Mouse (Mus musculus) ES-Bruce4 (cell line): ENCODE measurements at regions not wholly inside any gene's neighbourhood (a gene's known extent, or its start where the extent isn't known, plus 50 kb on each side); places are given as distances from the start of the nearest gene placed in this dataset.

Experiments used
- H3K27ac ChIP-seq: 2 replicates; pipeline ENCODE4 v1.5.1; 2012; ENCODE audit warnings: low read length, inconsistent platforms; ENCODE audit not compliant: insufficient read depth
- H3K27me3 ChIP-seq: 2 replicates; pipeline ENCODE4 v1.6.1; 2012; ENCODE audit warnings: mild to moderate bottlenecking, low read length, inconsistent platforms; ENCODE audit not compliant: control insufficient read depth, poor library complexity, insufficient read depth, severe bottlenecking
- H3K36me3 ChIP-seq: 2 replicates; pipeline ENCODE4 v1.6.1; 2012; ENCODE audit warnings: inconsistent platforms, mild to moderate bottlenecking, low read length, moderate library complexity; ENCODE audit not compliant: control insufficient read depth, poor library complexity, insufficient read depth, severe bottlenecking
- H3K4me1 ChIP-seq: one replicate; pipeline ENCODE4 v1.8.1; 2011; ENCODE audit warnings: low read length; ENCODE audit not compliant: control insufficient read depth, insufficient read depth
- H3K4me3 ChIP-seq: 2 replicates; pipeline ENCODE4 v1.5.1; 2011; ENCODE audit warnings: low read depth, mild to moderate bottlenecking, low read length
- H3K9ac ChIP-seq: 2 replicates; pipeline ENCODE4 v1.6.1; 2012; ENCODE audit warnings: low read depth, mild to moderate bottlenecking, inconsistent platforms; ENCODE audit not compliant: poor library complexity, severe bottlenecking
- H3K9me3 ChIP-seq: replicated peaks from 2 replicates; pipeline ENCODE4 v1.6.1; 2012; ENCODE audit warnings: mild to moderate bottlenecking, low read length, inconsistent platforms; ENCODE audit not compliant: control insufficient read depth, poor library complexity, insufficient read depth, severe bottlenecking
- CTCF ChIP-seq: IDR thresholded peaks from one replicate; pipeline ENCODE4 v1.8.1; 2011; ENCODE audit warnings: low read depth, low read length
- EP300 ChIP-seq: IDR thresholded peaks from 2 replicates; pipeline ENCODE4 v1.6.1; 2011; ENCODE audit warnings: low read depth, low read length; ENCODE audit not compliant: insufficient read depth
- POLR2A ChIP-seq: IDR thresholded peaks from one replicate; pipeline ENCODE4 v1.8.1; 2011; ENCODE audit warnings: low read length; ENCODE audit not compliant: insufficient read depth

DNA sequence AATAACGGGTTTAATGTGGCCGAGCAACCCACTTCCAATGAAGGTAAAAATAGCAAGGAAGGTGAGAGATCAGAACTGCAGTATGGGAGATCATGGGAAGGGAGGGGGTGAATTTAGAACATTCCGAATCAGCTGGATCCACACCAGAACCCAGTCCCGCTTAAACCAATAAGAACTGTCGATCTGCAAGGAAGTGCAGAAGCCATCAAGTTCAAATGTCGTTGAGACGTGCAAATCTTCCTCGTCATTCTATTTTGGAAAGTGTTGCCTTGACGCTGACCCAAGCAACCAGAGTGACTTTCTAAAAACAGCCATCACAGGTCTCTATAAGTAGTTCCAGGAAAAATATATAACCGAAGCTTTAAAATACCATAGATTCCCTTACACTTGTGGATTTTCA is 394.1 kb downstream of the Kcnj2 start:
- Histone ChIP-seq H3K36me3 (no peaks in the 10 kb centered on the region), H3K4me3 (no peak overlapping the region), H3K27ac (no peak overlapping the region), H3K27me3 (no peaks in the 10 kb centered on the region), H3K9ac (no peak overlapping the region), H3K4me1 (no peaks in the 10 kb centered on the region), H3K9me3 (no peaks in the 10 kb centered on the region)
- TF ChIP-seq EP300 (no peak), POLR2A (no peak)

- TF ChIP-seq CTCF (no peak), POLR2A (no peak), EP300 (no peak)
- H3K9me3 ChIP-seq: no peaks in the 10 kb centered on the region
- H3K36me3 ChIP-seq: no peaks in the 10 kb centered on the region
- no peaks in the 10 kb centered on the region for H3K27me3 ChIP-seq
- no peak overlapping the region for H3K27ac ChIP-seq
- H3K9ac ChIP-seq: no peak overlapping the region
- H3K4me3 ChIP-seq: no peak overlapping the region
- no peaks in the 10 kb centered on the region for H3K4me1 ChIP-seq
These were observed 419.0 kb downstream of the Kcnj2 start for GRCm38 (mm10) chr11:111484981-111485380.

- Histone ChIP-seq H3K27me3 (no peaks in the 10 kb centered on the region), H3K9ac (no peak overlapping the region), H3K9me3 (no peaks in the 10 kb centered on the region), H3K4me3 (no peak overlapping the region), H3K4me1 (no peaks in the 10 kb centered on the region), H3K27ac (no peak overlapping the region), H3K36me3 (no peaks in the 10 kb centered on the region)
- TF ChIP-seq POLR2A (no peak), CTCF (no peak), EP300 (no peak)
These were observed 446.5 kb downstream of the Kcnj2 start for GRCm38 (mm10) chr11:111512471-111512870.

- Histone ChIP-seq H3K9ac (no peak overlapping the region), H3K27me3 (no peaks in the 10 kb centered on the region), H3K4me1 (no peaks in the 10 kb centered on the region), H3K27ac (no peak overlapping the region), H3K36me3 (no peaks in the 10 kb centered on the region), H3K9me3 (no peaks in the 10 kb centered on the region), H3K4me3 (no peak overlapping the region)
- TF ChIP-seq CTCF (no peak), POLR2A (no peak), EP300 (no peak)
These were observed 456.8 kb downstream of the Kcnj2 start for GRCm38 (mm10) chr11:111522716-111523115.

DNA sequence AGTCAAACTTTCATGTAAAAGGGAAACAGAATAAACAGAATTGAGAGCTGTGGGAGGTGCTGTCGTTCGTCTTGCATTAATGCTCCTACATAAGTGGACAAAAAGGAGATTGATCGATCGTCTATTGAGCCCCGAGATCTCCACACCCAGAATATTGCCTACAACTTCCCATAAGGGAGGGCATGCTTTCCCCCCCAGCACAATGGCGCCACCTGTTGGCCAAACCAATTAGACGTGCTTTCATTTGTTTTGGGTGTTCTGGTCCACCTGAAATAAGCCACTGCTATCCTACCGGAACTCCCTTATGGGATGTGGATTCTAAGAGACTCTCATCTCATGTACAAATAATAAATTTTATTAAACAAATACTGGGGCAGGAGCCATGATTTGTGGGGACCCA is 457.5 kb downstream of the Kcnj2 start:
- H3K9ac ChIP-seq: no peak overlapping the region
- H3K27me3 ChIP-seq: no peaks in the 10 kb centered on the region
- no peaks in the 10 kb centered on the region for H3K36me3 ChIP-seq
- no peaks in the 10 kb centered on the region for H3K9me3 ChIP-seq
- no peak overlapping the region for H3K4me3 ChIP-seq
- no peak for TF ChIP-seq EP300
- peak; percentile 64 for TF ChIP-seq CTCF
- TF ChIP-seq POLR2A: no peak
- H3K4me1 ChIP-seq: no peaks in the 10 kb centered on the region
- H3K27ac ChIP-seq: no peak overlapping the region

GRCm38 (mm10) chr11:111526010-111526742 is 460.2 kb downstream of the Kcnj2 start:
- no peaks in the 10 kb centered on the region for H3K9me3 ChIP-seq
- no peaks in the 10 kb centered on the region for H3K36me3 ChIP-seq
- H3K4me1 ChIP-seq: no peaks in the 10 kb centered on the region
- H3K4me3 ChIP-seq: no peak overlapping the region
- H3K9ac ChIP-seq: no peak overlapping the region
- H3K27ac ChIP-seq: no peak overlapping the region
- no peaks in the 10 kb centered on the region for H3K27me3 ChIP-seq
- TF ChIP-seq POLR2A (no peak), EP300 (no peak), CTCF (no peak)
